Mouse (Mus musculus) spleen, adult 2 months (tissue): ENCODE results near the gene Cdh3.

ENCODE experiments used
- CTCF ChIP-seq: fragments of 200-500 bp; IDR thresholded peaks from 2 replicates; pipeline ENCODE4 v1.5.1; 2011; ENCODE audit warnings: mild to moderate bottlenecking, inconsistent platforms; ENCODE audit not compliant: insufficient read depth, insufficient read length, insufficient replicate concordance; ENCODE audit errors: extremely low read depth
- POLR2A ChIP-seq: fragments of 200-500 bp; IDR thresholded peaks from 2 replicates; pipeline ENCODE4 v1.6.1; 2011; ENCODE audit warnings: low read depth, low read length, inconsistent platforms

GRCm38 (mm10) chr8:106504241-106504640, 6.5 kb upstream of the Cdh3 start:
- no peak for TF ChIP-seq POLR2A
- no peak for TF ChIP-seq CTCF
